In the genomic region with DNA sequence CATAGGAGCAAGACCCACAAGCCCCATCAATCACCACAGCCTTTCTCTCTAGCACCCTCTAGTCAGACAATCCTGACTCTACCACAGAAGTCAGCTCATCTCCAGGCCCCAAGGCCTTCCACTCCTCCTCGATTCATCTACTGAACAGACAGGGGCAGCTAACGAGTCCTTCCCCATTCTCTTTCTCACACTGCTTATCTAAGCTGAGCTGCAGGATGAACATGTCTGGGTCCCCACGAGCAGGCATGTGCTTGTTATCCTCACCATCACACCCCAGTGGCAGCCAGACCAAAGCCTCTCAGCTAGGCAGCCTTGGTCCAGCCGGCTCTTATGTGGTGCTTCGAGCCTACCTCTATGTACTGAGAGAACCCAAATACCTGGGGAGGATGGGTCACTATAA, we compare ENCODE assay signal across 22 mouse cellular contexts. TPM values are rescaled to one million over a fixed set of nuclear protein-coding genes. Genes with fewer than 3 reads are reported as not detected.
DNase-seq lines count a peak whose midpoint lies in the region; ATAC-seq and TF ChIP-seq lines count a peak whose summit lies in the region.
"Had no signal": no experiment of that assay in that cellular context is flagged by ENCODE, and none has a peak within 500 bp of the region (broad histone marks: within the 10 kb centered on the region; RNA-seq: fewer than 3 reads in every experiment).

No protein-coding gene starts in this region.

- TF ChIP-seq EP300 in liver, embryonic 14.5 days (IDR thresholded peaks at IDR 0.05; ENCODE audit: low read depth), result no peak

- H3K4me2 ChIP-seq in heart, embryonic 15.5 days, result no peak overlapping the region
- no peak overlapping the region for H3K4me2 ChIP-seq in liver, embryonic 14.5 days (ENCODE audit: low read depth)
- H3K4me2 ChIP-seq: hindbrain, embryonic 13.5 days; lung, embryonic 14.5 days; midbrain, embryonic 13.5 days; neural tube, embryonic 13.5 days had no signal

- DNase-seq in heart, adult 8-10 months (ENCODE audit: low spot score), result no peak
- DNase-seq in liver, embryonic 14.5 days (ENCODE audit: low read depth in 3 of 3, low spot score in 3 of 3), result no peak
- no peak for DNase-seq in retina, embryonic 14.5 days (ENCODE audit: low spot score)
- no peak for DNase-seq in cerebellum, adult 11 months
- DNase-seq: forebrain, postnatal 0 days; lung, embryonic 14.5 days; lung, postnatal 14 days; right cerebral cortex, postnatal 25 days; thymus, adult 18-20 months; thymus, postnatal 25 days had no signal

- peaks cover 86% of the 10 kb centered on the region for H3K36me3 ChIP-seq in heart, embryonic 15.5 days
- H3K36me3 ChIP-seq in liver, embryonic 14.5 days (replicated peaks; ENCODE audit: control insufficient read depth, insufficient read depth, low read depth), result peaks cover 79% of the 10 kb centered on the region

- H3K27me3 ChIP-seq in heart, embryonic 15.5 days, result no peaks in the 10 kb centered on the region
- no peaks in the 10 kb centered on the region for H3K27me3 ChIP-seq in liver, embryonic 14.5 days (ENCODE audit: control insufficient read depth, insufficient read depth, low read length)
- H3K27me3 ChIP-seq: hindbrain, embryonic 13.5 days; midbrain, embryonic 13.5 days; neural tube, embryonic 13.5 days had no signal

- H3K27ac ChIP-seq in heart, embryonic 15.5 days, result peak overlapping the region; percentile 14; the same call in 1 of the 2 replicates
- H3K27ac ChIP-seq in liver, embryonic 14.5 days, result no peak overlapping the region
- H3K27ac ChIP-seq: forebrain, embryonic 10.5 days; hindbrain, embryonic 13.5 days; kidney, postnatal 0 days; midbrain, embryonic 13.5 days; neural tube, embryonic 13.5 days; stomach, postnatal 0 days had no signal

- no peak for ATAC-seq in heart, embryonic 15.5 days (replicated peaks; ENCODE audit: insufficient number of reproducible peaks, insufficient read depth, low FRiP score, low read depth)
- peak; percentile 48 for ATAC-seq in erythroblast, adult 5-6 weeks (replicated peaks; ENCODE audit: low FRiP score, poor library complexity, severe bottlenecking)
- ATAC-seq in liver, embryonic 14.5 days (ENCODE audit: insufficient read depth), result no peak
- ATAC-seq in megakaryocyte-erythroid progenitor cell, adult 5-6 weeks (replicated peaks; ENCODE audit: low FRiP score, low TSS enrichment, poor library complexity, severe bottlenecking), result peak; percentile 69
- ATAC-seq: CD4-positive, CD25-positive, alpha-beta regulatory T cell, adult 4 months; forebrain, postnatal 0 days; intestine, embryonic 16.5 days; midbrain, embryonic 13.5 days had no signal

- H3K9ac ChIP-seq in heart, embryonic 15.5 days, result no peak overlapping the region
- no peak overlapping the region for H3K9ac ChIP-seq in liver, embryonic 14.5 days (replicated peaks)
- H3K9ac ChIP-seq: forebrain, postnatal 0 days; hindbrain, embryonic 13.5 days; lung, embryonic 14.5 days; midbrain, embryonic 13.5 days had no signal

- no peak overlapping the region for H3K4me3 ChIP-seq in heart, embryonic 15.5 days
- no peak overlapping the region for H3K4me3 ChIP-seq in liver, embryonic 14.5 days (ENCODE audit: insufficient read depth in 1 of 2, low read depth in 2 of 2, low read length in 2 of 2)
- H3K4me3 ChIP-seq: forebrain, embryonic 10.5 days; heart, adult 2 months; hindbrain, embryonic 13.5 days; midbrain, embryonic 13.5 days; neural tube, embryonic 13.5 days had no signal

- 0 out of 2 replicates have a peak, but pooled peaks have one; percentile 6 for TF ChIP-seq CTCF in liver, embryonic 14.5 days (IDR thresholded peaks at IDR 0.05; ENCODE audit: low read depth)

- peaks cover 7% of the 10 kb centered on the region; the same call in 1 of the 2 replicates for H3K4me1 ChIP-seq in heart, embryonic 15.5 days (replicated peaks)
- H3K4me1 ChIP-seq in liver, embryonic 14.5 days (replicated peaks; ENCODE audit: control insufficient read depth in 2 of 2, insufficient read depth in 2 of 2, low read length in 1 of 2), result peaks cover 0 to 4% of the 10 kb centered on the region in 2 experiments; a peak in 2 of 4 replicates
- H3K4me1 ChIP-seq: forebrain, embryonic 10.5 days; hindbrain, embryonic 13.5 days; midbrain, embryonic 13.5 days; neural tube, embryonic 13.5 days had no signal

- WGBS in heart, embryonic 15.5 days, result 72% methylated on average over 5 of the region's 5 CpGs
- 41% methylated on average over 5 of the region's 5 CpGs for WGBS in liver, embryonic 14.5 days (ENCODE audit: insufficient replicate concordance)

- no peaks in the 10 kb centered on the region for H3K9me3 ChIP-seq in heart, embryonic 15.5 days (replicated peaks)
- no peaks in the 10 kb centered on the region for H3K9me3 ChIP-seq in liver, embryonic 14.5 days (ENCODE audit: control insufficient read depth, low read length)
- H3K9me3 ChIP-seq: forebrain, embryonic 10.5 days; hindbrain, embryonic 13.5 days; midbrain, embryonic 13.5 days; neural tube, embryonic 13.5 days had no signal

RNA-seq across cellular contexts. Expression of gene Igflr1, which starts 7.2 kb away (rescaled TPM):
- 3.7 and 4.0 TPM in 2 replicates for polyA plus RNA-seq in heart, embryonic 15.5 days (2015; fragmentation: Nextera tagmentation; extraction: Ambion mirVana)
- total RNA-seq in heart, adult 8-10 months (2022), result 1 to 10 TPM in 3 of 4 experiments, not detected in 1; 1.1 to 1.4 (median 1.1) TPM
- 4.0 and 7.3 TPM in 2 replicates for total RNA-seq in erythroblast, adult 5-6 weeks (2015; ENCODE audit: low replicate concordance)
- total RNA-seq in erythroblast, adult 5-6 weeks (2017; ENCODE audit: low replicate concordance), result not detected in 2 replicates
- polyA plus RNA-seq in liver, embryonic 14.5 days (2012; rRNA removed), result 1.5 and 1.8 TPM in 2 replicates
- polyA plus RNA-seq in liver, embryonic 14.5 days (2014; fragmentation: Nextera tagmentation; extraction: Ambion mirVana), result 0.53 and 1.2 TPM in 2 replicates
- total RNA-seq in megakaryocyte-erythroid progenitor cell, adult 5-6 weeks (2014; fragmentation: Nextera tagmentation), result 3.7 and 11.3 TPM in 2 replicates
- total RNA-seq in megakaryocyte-erythroid progenitor cell, adult 5-6 weeks (2017), result not detected in 2 replicates
- total RNA-seq: forebrain, postnatal 0 days had no signal

RNA-seq across cellular contexts. Expression of gene Psenen, which starts 9.0 kb away (rescaled TPM):
- polyA plus RNA-seq in heart, embryonic 15.5 days (2015; fragmentation: Nextera tagmentation; extraction: Ambion mirVana), result 104 and 106 TPM in 2 replicates
- 10 to 100 TPM; 82.2 to 90.7 (median 88.5) TPM for total RNA-seq in heart, adult 8-10 months (2022)
- 73.4 and 88.8 TPM in 2 replicates for total RNA-seq in erythroblast, adult 5-6 weeks (2015; ENCODE audit: low replicate concordance)
- 41.4 and 69.3 TPM in 2 replicates for total RNA-seq in erythroblast, adult 5-6 weeks (2017; ENCODE audit: low replicate concordance)
- polyA plus RNA-seq in liver, embryonic 14.5 days (2012; rRNA removed), result 55.8 and 63.5 TPM in 2 replicates
- 59.1 and 64.6 TPM in 2 replicates for polyA plus RNA-seq in liver, embryonic 14.5 days (2014; fragmentation: Nextera tagmentation; extraction: Ambion mirVana)
- 150 and 174 TPM in 2 replicates for total RNA-seq in megakaryocyte-erythroid progenitor cell, adult 5-6 weeks (2014; fragmentation: Nextera tagmentation)
- 99.1 and 117 TPM in 2 replicates for total RNA-seq in megakaryocyte-erythroid progenitor cell, adult 5-6 weeks (2017)

RNA-seq across cellular contexts. Expression of gene Gm49396, which starts 9.2 kb away (rescaled TPM):
- polyA plus RNA-seq in heart, embryonic 15.5 days (2015; fragmentation: Nextera tagmentation; extraction: Ambion mirVana), result 8.4 and 10.8 TPM in 2 replicates
- total RNA-seq in heart, adult 8-10 months (2022), result 1 to 10 TPM in 2 of 4 experiments, under 1 TPM in 2; 0.80 to 1.6 (median 1.2) TPM
- 1.3 and 4.8 TPM in 2 replicates for total RNA-seq in erythroblast, adult 5-6 weeks (2015; ENCODE audit: low replicate concordance)
- total RNA-seq in erythroblast, adult 5-6 weeks (2017; ENCODE audit: low replicate concordance), result 5.2 and 6.6 TPM in 2 replicates
- polyA plus RNA-seq in liver, embryonic 14.5 days (2012; rRNA removed), result 1.2 and 1.4 TPM in 2 replicates
- polyA plus RNA-seq in liver, embryonic 14.5 days (2014; fragmentation: Nextera tagmentation; extraction: Ambion mirVana), result 0.71 and 0.99 TPM in 2 replicates
- total RNA-seq in megakaryocyte-erythroid progenitor cell, adult 5-6 weeks (2014; fragmentation: Nextera tagmentation), result 5.3 and 14.0 TPM in 2 replicates
- total RNA-seq in megakaryocyte-erythroid progenitor cell, adult 5-6 weeks (2017), result 1.5 and 7.0 TPM in 2 replicates

RNA-seq across cellular contexts. Expression of gene U2af1l4, which starts 9.3 kb away (rescaled TPM):
- polyA plus RNA-seq in heart, embryonic 15.5 days (2015; fragmentation: Nextera tagmentation; extraction: Ambion mirVana), result 90.0 and 97.8 TPM in 2 replicates
- total RNA-seq in heart, adult 8-10 months (2022), result 10 to 100 TPM; 62.1 to 70.3 (median 67.2) TPM
- total RNA-seq in erythroblast, adult 5-6 weeks (2015; ENCODE audit: low replicate concordance), result 3.5 and 30.1 TPM in 2 replicates
- 30.0 and 39.4 TPM in 2 replicates for total RNA-seq in erythroblast, adult 5-6 weeks (2017; ENCODE audit: low replicate concordance)
- polyA plus RNA-seq in liver, embryonic 14.5 days (2012; rRNA removed), result 19.5 and 28.1 TPM in 2 replicates
- polyA plus RNA-seq in liver, embryonic 14.5 days (2014; fragmentation: Nextera tagmentation; extraction: Ambion mirVana), result 40.7 and 44.0 TPM in 2 replicates
- total RNA-seq in megakaryocyte-erythroid progenitor cell, adult 5-6 weeks (2014; fragmentation: Nextera tagmentation), result 29.4 and 34.6 TPM in 2 replicates
- 79.6 and 83.0 TPM in 2 replicates for total RNA-seq in megakaryocyte-erythroid progenitor cell, adult 5-6 weeks (2017)

RNA-seq across cellular contexts. Expression of gene Lin37, which starts 12.8 kb away (rescaled TPM):
- 32.7 and 33.1 TPM in 2 replicates for polyA plus RNA-seq in heart, embryonic 15.5 days (2015; fragmentation: Nextera tagmentation; extraction: Ambion mirVana)
- 10 to 100 TPM; 13.5 to 21.0 (median 14.6) TPM for total RNA-seq in heart, adult 8-10 months (2022)
- total RNA-seq in erythroblast, adult 5-6 weeks (2015; ENCODE audit: low replicate concordance), result 48.0 and 55.0 TPM in 2 replicates
- 7.8 and 8.9 TPM in 2 replicates for total RNA-seq in erythroblast, adult 5-6 weeks (2017; ENCODE audit: low replicate concordance)
- polyA plus RNA-seq in liver, embryonic 14.5 days (2012; rRNA removed), result 15.3 and 17.6 TPM in 2 replicates
- polyA plus RNA-seq in liver, embryonic 14.5 days (2014; fragmentation: Nextera tagmentation; extraction: Ambion mirVana), result 21.2 and 22.0 TPM in 2 replicates
- 45.8 and 61.6 TPM in 2 replicates for total RNA-seq in megakaryocyte-erythroid progenitor cell, adult 5-6 weeks (2014; fragmentation: Nextera tagmentation)
- 13.8 and 28.6 TPM in 2 replicates for total RNA-seq in megakaryocyte-erythroid progenitor cell, adult 5-6 weeks (2017)

Comparison
In these comparisons a context has a peak if more than half of its experiments do, and no peak if none do; other contexts are left out.
1. ATAC-seq: peak in erythroblast, adult 5-6 weeks (single experiment) and megakaryocyte-erythroid progenitor cell, adult 5-6 weeks (single experiment); none in heart, embryonic 15.5 days (single experiment) and liver, embryonic 14.5 days (single experiment).